Comparison of ENCODE assay signal across 7 mouse cellular contexts in the genomic region with DNA sequence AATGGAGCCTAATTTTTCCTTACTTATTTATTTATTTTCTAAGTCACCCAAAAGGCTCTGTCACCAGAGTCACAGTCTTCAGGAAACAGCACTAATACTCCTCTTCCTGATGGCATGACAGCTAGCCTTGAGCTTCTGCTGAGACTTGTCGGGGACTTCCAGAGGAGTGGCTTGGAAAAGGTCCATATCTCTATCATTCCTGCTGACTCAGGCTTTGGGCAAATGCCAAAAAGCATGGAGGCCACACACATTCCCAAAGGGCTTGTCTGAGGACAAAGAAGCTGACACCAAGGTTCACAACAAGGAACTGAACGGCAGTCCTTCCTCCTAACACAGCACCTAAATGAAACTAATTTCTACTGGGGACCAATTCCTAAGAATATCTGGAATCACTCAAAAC.
DNase-seq lines count a peak whose midpoint lies in the region; ATAC-seq lines count a peak whose summit lies in the region.

No protein-coding gene starts in this region.

- no peaks in the 10 kb centered on the region for H3K36me3 ChIP-seq in heart, embryonic 13.5 days
- H3K36me3 ChIP-seq in liver, embryonic 13.5 days: no peaks in the 10 kb centered on the region
- no peaks in the 10 kb centered on the region for H3K36me3 ChIP-seq in neural tube, embryonic 15.5 days

- peak; percentile 32 for DNase-seq in 416B (ENCODE audit: low read depth)
- peak; percentile 4 for DNase-seq in NIH3T3 (ENCODE audit: low read depth)
- DNase-seq in liver, embryonic 13.5 days: no peak
- DNase-seq in right cerebral cortex, postnatal 10 days (ENCODE audit: low spot score in 2 of 2): no peak
- DNase-seq in embryo, embryonic 9.5 days (ENCODE audit: extremely low spot score): no peak

- no peaks in the 10 kb centered on the region for H3K9me3 ChIP-seq in heart, embryonic 13.5 days
- H3K9me3 ChIP-seq in liver, embryonic 13.5 days (replicated peaks): no peaks in the 10 kb centered on the region
- H3K9me3 ChIP-seq in neural tube, embryonic 15.5 days (replicated peaks): no peaks in the 10 kb centered on the region

- peak overlapping the region; percentile 61 for H3K27ac ChIP-seq in heart, embryonic 13.5 days (replicated peaks)
- no peak overlapping the region for H3K27ac ChIP-seq in liver, embryonic 13.5 days
- H3K27ac ChIP-seq in neural tube, embryonic 15.5 days (replicated peaks): no peak overlapping the region

- WGBS in heart, embryonic 13.5 days: 13% methylated on average over 2 of the region's 2 CpGs
- WGBS in liver, embryonic 13.5 days (ENCODE audit: insufficient replicate concordance): 38% methylated on average over 2 of the region's 2 CpGs
- WGBS in neural tube, embryonic 15.5 days: 65% methylated on average over 2 of the region's 2 CpGs

- H3K4me3 ChIP-seq in heart, embryonic 13.5 days: no peak overlapping the region
- no peak overlapping the region for H3K4me3 ChIP-seq in liver, embryonic 13.5 days (replicated peaks)
- H3K4me3 ChIP-seq in neural tube, embryonic 15.5 days (replicated peaks): no peak overlapping the region

- H3K27me3 ChIP-seq in heart, embryonic 13.5 days (replicated peaks): no peaks in the 10 kb centered on the region
- H3K27me3 ChIP-seq in liver, embryonic 13.5 days: no peaks in the 10 kb centered on the region
- H3K27me3 ChIP-seq in neural tube, embryonic 15.5 days (replicated peaks): no peaks in the 10 kb centered on the region

- H3K4me2 ChIP-seq in heart, embryonic 13.5 days: peak overlapping the region; percentile 40
- no peak overlapping the region for H3K4me2 ChIP-seq in liver, embryonic 13.5 days
- no peak overlapping the region for H3K4me2 ChIP-seq in neural tube, embryonic 15.5 days

- no peak; the same call in 1 of the 2 replicates for ATAC-seq in heart, embryonic 13.5 days (ENCODE audit: extremely low read depth, insufficient number of reproducible peaks, low FRiP score, low TSS enrichment)
- 0 out of 2 replicates have a peak, but pooled peaks have one; percentile 26 for ATAC-seq in liver, embryonic 13.5 days (ENCODE audit: low read depth)
- ATAC-seq in neural tube, embryonic 15.5 days (ENCODE audit: low FRiP score): no peak

- H3K9ac ChIP-seq in heart, embryonic 13.5 days: no peak overlapping the region
- H3K9ac ChIP-seq in liver, embryonic 13.5 days: no peak overlapping the region
- no peak overlapping the region for H3K9ac ChIP-seq in neural tube, embryonic 15.5 days (replicated peaks)

- peaks cover 19% of the 10 kb centered on the region for H3K4me1 ChIP-seq in heart, embryonic 13.5 days
- H3K4me1 ChIP-seq in liver, embryonic 13.5 days (replicated peaks): no peaks in the 10 kb centered on the region
- no peaks in the 10 kb centered on the region for H3K4me1 ChIP-seq in neural tube, embryonic 15.5 days

Comparison
In these comparisons a context has a peak if more than half of its experiments do, and no peak if none do; other contexts are left out.
1. DNase-seq: peak in 416B (single experiment) and NIH3T3 (single experiment); none in liver, embryonic 13.5 days (single experiment), right cerebral cortex, postnatal 10 days (0 of 2) and embryo, embryonic 9.5 days (single experiment).